Mouse (Mus musculus): Measurements from ENCODE around the gene Trappc10.
"Not testable (repeated sequence)": the region's sequence is repeated elsewhere in the genome, so short reads cannot be mapped to it uniquely, and the experiment has no call there.

Trappc10 gene

GRCm38 (mm10) chr10:78211311-78211710, 33.1 kb downstream of the Trappc10 start:
- peak in 1 of 2 experiments; percentile 31 for DNase-seq (ENCODE audit: low spot score in 2 of 2)

- no peak for DNase-seq (ENCODE audit: low spot score in 2 of 2)
Measured at GRCm38 (mm10) chr10:78201182-78201581, 43.3 kb downstream of the Trappc10 start.

GRCm38 (mm10) chr10:78192933-78193332, 51.5 kb downstream of the Trappc10 start:
- DNase-seq (ENCODE audit: low spot score in 2 of 2): no peak

GRCm38 (mm10) chr10:78186076-78186475, 58.4 kb downstream of the Trappc10 start:
- not testable (repeated sequence) for DNase-seq (ENCODE audit: low spot score in 2 of 2)

GRCm38 (mm10) chr10:78185381-78185725, 59.1 kb downstream of the Trappc10 start:
- no peak for DNase-seq (ENCODE audit: low spot score in 2 of 2)

- peak; percentile 82 to 87 for DNase-seq (ENCODE audit: low spot score in 2 of 2)
Measured at GRCm38 (mm10) chr10:78184531-78185380, 59.7 kb downstream of the Trappc10 start, which contains the start of gene Pwp2. Gene Pwp2, minus strand, starts transcription at chr10:78185149.

GRCm38 (mm10) chr10:78183577-78183976, 60.9 kb downstream of the Trappc10 start:
- no peak for DNase-seq (ENCODE audit: low spot score in 2 of 2)

GRCm38 (mm10) chr10:78182321-78182720, 62.1 kb downstream of the Trappc10 start:
- DNase-seq (ENCODE audit: low spot score in 2 of 2): no peak

- DNase-seq (ENCODE audit: low spot score in 2 of 2): no peak
Measured at GRCm38 (mm10) chr10:78174474-78174873, 70.0 kb downstream of the Trappc10 start.

- no peak for DNase-seq (ENCODE audit: low spot score in 2 of 2)
Measured at GRCm38 (mm10) chr10:78171581-78171980, 72.9 kb downstream of the Trappc10 start.

GRCm38 (mm10) chr10:78171057-78171456, 73.4 kb downstream of the Trappc10 start:
- no peak for DNase-seq (ENCODE audit: low spot score in 2 of 2)

- no peak for DNase-seq (ENCODE audit: low spot score in 2 of 2)
Measured at GRCm38 (mm10) chr10:78170445-78170844, 74.0 kb downstream of the Trappc10 start.

GRCm38 (mm10) chr10:78169281-78170042, 75.0 kb downstream of the Trappc10 start, which contains the start of gene D10Jhu81e:
Gene D10Jhu81e, minus strand, starts transcription at chr10:78169782.
- peak; percentile 99 to 100 for DNase-seq (ENCODE audit: low spot score in 2 of 2)

GRCm38 (mm10) chr10:78168792-78169191, 75.6 kb downstream of the Trappc10 start:
- DNase-seq (ENCODE audit: low spot score in 2 of 2): no peak

GRCm38 (mm10) chr10:78167775-78168174, 76.7 kb downstream of the Trappc10 start:
- DNase-seq (ENCODE audit: low spot score in 2 of 2): no peak

- DNase-seq (ENCODE audit: low spot score in 2 of 2): no peak
Measured at GRCm38 (mm10) chr10:78167333-78167732, 77.1 kb downstream of the Trappc10 start.

- no peak for DNase-seq (ENCODE audit: low spot score in 2 of 2)
Measured at GRCm38 (mm10) chr10:78165256-78166005, 79.0 kb downstream of the Trappc10 start.

GRCm38 (mm10) chr10:78164786-78165185, 79.7 kb downstream of the Trappc10 start:
- DNase-seq (ENCODE audit: low spot score in 2 of 2): no peak

GRCm38 (mm10) chr10:78163923-78164322, 80.5 kb downstream of the Trappc10 start:
- peak; percentile 27 to 67 for DNase-seq (ENCODE audit: low spot score in 2 of 2)

GRCm38 (mm10) chr10:78163241-78163640, 81.2 kb downstream of the Trappc10 start:
- no peak for DNase-seq (ENCODE audit: low spot score in 2 of 2)

- DNase-seq (ENCODE audit: low spot score in 2 of 2): no peak
Measured at GRCm38 (mm10) chr10:78162646-78163045, 81.8 kb downstream of the Trappc10 start.

- no peak for DNase-seq (ENCODE audit: low spot score in 2 of 2)
Measured at GRCm38 (mm10) chr10:78161096-78161495, 83.3 kb downstream of the Trappc10 start.
